Mouse (Mus musculus) kidney, adult 9 months (tissue): ENCODE data around the gene Nucb2.
A peak's percentile ranks its signal among the peaks of the same experiment; 100 is the strongest.

Experiments used
- DNase-seq: peaks from one replicate; pipeline ENCODE4 v3.0.0; 2022

Nucb2 gene

GRCm38 (mm10) chr7:116524577-116524976 is 20.4 kb downstream of the Nucb2 start:
- DNase-seq, result no peak

DNA sequence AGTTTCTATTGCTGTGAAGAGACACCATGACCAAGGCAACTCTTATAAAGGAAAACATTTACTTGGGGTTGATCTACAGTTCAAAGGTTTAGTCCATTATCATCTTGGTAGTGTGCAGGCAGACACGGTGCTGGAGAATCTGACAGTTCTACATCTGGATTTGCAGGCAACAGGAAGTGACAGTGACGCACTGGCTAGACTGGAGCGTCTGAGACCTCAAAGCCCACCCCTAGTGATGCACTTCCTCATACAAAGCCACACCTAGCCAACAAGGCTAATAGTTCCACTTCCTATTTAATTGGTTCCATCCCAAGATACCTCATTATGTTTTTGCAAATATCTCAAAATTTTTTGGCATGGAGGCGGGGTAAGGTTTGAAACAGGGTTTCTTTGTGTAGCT is 25.6 kb downstream of the Nucb2 start:
- DNase-seq, result no peak

GRCm38 (mm10) chr7:116530470-116530869 is 26.3 kb downstream of the Nucb2 start:
- DNase-seq, result no peak

GRCm38 (mm10) chr7:116531311-116531710 is 27.1 kb downstream of the Nucb2 start:
- peak; percentile 58 for DNase-seq

- DNase-seq, result no peak
These were observed 52.7 kb downstream of the Nucb2 start for GRCm38 (mm10) chr7:116556834-116557233.

GRCm38 (mm10) chr7:116574551-116574950 is 70.4 kb downstream of the Nucb2 start:
- no peak for DNase-seq
